Mouse (Mus musculus) activated CD4-positive, CD25-positive, alpha-beta regulatory T cell, adult 4 months (primary cell): ENCODE measurements around the gene Igtp. TPM values are rescaled to one million over a fixed set of nuclear protein-coding genes. Genes with fewer than 3 reads are reported as not detected.
"Not testable (repeated sequence)": the region's sequence is repeated elsewhere in the genome, so short reads cannot be mapped to it uniquely, and the experiment has no call there.

Experiments
- ATAC-seq: one replicate; pipeline ENCODE4 v1.8.0; 2017
- polyA plus RNA-seq, 2 experiments: library from polyadenylated mRNA; unstranded; fragments of 100-300 nt; shearing (Covaris generic); gene quantifications; one replicate each; pipeline ENCODE4 v1.2.1; 2017

Gene Igtp
- polyA plus RNA-seq: 100 to 1,000 TPM; 396 to 413 TPM

DNA sequence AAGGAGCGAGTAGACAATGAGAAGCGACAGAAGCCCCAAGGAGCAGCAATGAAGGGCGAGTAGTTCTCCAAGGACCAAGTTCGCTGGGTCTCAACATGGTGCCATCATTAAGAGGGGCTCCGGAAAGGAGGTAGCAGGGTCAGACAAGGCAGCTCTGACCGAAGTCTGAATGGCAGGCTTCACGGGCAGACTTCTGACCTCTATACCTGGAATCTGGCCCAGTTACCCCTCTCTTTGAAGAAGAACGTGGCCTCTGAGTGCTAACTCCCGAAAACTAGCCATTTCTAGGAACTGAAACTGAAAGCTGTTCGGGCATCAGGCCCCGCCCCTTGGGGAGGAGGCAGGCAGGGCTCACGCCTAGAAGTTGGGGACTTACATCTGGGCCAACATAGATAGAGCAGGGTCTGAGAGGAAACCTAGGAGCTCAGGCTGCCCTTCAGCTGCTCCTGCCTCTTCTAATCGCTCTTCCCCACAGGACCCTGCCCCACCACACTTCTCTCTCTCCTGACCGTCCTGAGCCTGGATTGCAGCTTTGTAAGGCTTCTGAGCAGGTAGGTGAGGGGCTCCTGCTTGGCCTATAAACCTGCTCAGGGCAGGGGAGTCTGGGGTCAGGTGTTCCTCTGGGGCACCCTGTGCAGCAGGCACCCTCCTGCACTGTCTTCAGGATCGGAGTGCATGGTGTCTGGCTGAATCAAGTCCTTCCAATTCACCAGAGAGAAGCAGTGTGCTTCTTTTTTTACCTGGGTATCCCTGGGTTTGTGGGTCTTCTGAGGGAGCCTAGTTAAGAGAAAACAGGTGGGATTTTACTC is at the start of gene Igtp, which contains the start of gene Irgm2:
TSS of gene Igtp (plus strand) at position 328 of the 809 bp plus-strand sequence.
TSS of gene Irgm2 (plus strand) at position 390 of the 809 bp plus-strand sequence.
- ATAC-seq: peak; percentile 89

DNA sequence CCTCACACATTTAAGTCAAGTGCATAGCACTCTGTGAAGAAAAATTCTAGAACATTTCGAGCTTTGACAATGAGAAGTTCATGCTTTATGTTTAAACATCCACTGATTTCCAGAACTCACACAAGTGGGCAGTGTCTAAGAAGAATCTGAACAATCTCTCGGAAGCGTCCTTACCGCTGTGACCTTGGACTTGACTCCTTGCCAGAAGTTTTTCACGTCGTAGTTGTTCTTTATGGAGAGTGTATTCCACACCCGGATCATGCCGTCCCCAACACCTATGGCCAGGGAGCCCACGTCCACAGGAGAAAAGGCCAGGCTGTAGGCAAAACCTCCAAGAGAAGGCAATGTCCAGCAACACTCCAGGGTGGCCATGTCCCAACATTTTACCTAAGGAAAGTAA is 43.9 kb upstream of the Igtp start:
- no peak for ATAC-seq

GRCm38 (mm10) chr11:58156871-58157270 is 42.5 kb upstream of the Igtp start:
- ATAC-seq: no peak

- no peak for ATAC-seq
Observed at GRCm38 (mm10) chr11:58165072-58165471, 34.3 kb upstream of the Igtp start.

GRCm38 (mm10) chr11:58167822-58168166 is 31.6 kb upstream of the Igtp start:
- no peak for ATAC-seq

DNA sequence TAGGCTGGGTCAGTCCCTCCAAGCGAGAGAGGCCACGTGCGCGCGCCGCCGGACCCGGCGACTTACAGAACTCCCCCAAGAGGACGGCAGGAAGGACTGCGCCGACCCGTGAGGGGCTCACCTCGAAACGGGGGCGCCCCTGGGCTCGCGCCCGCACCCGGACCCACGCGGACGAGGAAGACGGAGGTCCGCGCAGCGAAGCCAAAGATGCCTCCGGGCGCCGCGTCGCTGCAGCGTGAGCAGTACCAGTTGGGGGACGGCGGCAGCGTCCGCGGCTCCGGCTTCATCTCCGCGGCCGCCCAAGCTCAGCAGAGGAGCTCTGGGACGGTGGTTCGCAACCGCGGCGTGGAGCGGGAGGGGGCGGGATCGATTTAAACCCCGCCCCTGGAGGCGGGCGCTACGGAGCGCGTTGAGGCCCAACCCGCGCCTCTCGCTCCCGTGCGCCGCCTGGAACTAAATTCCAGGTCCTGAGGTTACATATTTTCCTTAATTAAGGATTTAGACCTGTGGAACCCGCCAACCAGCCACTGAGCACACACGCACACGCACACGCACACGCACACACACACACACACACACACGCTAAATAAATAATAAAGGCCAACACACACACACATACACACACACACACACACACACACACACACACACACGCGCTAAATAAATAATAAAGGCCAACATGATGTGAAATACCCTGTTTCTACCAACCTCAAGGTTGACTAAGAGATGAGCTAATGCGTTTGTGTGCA is 31.0 kb upstream of the Igtp start, which contains the start of gene Gemin5:
TSS of gene Gemin5 (minus strand) at position 373 of the 749 bp plus-strand sequence.
- ATAC-seq: peak; percentile 74

- ATAC-seq: no peak
Observed at GRCm38 (mm10) chr11:58169666-58170065, 29.7 kb upstream of the Igtp start.

- peak; percentile 54 for ATAC-seq
Observed at GRCm38 (mm10) chr11:58171459-58172091, 27.8 kb upstream of the Igtp start, which contains the start of gene Mrpl22. Gene Mrpl22 (plus strand): TSS chr11:58171661.

DNA sequence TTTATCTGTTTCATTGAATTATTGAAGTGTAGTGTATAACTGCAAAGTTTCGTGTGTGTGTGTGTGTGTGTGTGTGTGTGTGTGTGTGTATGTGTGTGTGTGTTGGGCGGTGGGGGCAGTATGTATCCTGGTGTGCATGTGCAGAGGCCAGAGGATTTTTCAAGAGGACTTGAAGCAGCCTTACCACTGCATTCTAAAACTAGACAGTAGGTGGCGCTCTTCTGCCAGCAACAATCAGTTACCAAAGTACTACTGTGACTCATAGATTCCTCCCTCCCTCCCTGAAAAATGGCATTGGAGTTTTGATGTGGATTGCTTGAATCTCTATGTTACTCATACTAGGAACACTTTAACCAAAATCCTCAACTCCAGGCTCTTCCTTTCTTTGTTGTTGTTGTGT is 19.8 kb upstream of the Igtp start:
- ATAC-seq: peak; percentile 41

GRCm38 (mm10) chr11:58179986-58180385 is 19.4 kb upstream of the Igtp start:
- ATAC-seq: not testable (repeated sequence)

DNA sequence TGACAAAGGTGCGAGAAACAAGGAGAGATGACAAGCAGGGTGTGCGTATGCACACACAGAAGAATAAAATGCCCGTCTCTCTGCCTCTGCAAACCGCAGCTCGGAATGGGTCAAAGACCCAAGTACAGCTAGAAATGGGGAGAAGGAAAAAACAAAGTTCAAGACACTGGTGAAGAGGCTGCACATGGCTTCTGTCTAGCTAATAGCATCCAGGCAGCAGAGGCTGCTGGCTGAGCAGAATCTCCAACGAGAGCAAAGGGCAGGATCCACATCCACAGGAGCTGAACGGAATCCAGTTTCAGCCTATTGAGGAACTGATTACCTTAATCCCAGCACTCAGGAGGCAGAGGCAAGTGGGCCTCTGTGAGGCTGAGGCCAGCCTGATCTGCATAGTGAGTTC is 18.6 kb upstream of the Igtp start:
- ATAC-seq: no peak

DNA sequence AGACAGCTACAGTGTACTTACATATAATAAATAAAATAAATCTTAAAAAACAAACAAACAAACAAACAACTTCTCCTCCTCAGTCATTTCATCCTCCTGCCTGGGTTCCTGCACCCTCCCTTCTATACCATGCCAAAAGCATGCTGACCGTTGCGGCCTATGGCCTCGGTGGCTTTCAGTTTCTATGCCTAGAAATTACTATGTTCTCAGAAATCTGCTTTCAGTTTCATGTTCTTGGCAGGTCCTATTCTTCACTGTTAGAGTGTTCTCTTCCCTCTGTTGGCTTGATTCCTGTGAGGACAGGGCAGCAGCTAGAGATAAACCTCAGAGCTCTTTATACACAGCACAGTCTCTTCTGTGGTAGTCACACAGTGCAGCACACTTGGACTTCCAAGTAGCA is 15.8 kb upstream of the Igtp start:
- ATAC-seq: peak; percentile 79

- ATAC-seq: peak; percentile 49
Observed at GRCm38 (mm10) chr11:58189675-58190074, 9.7 kb upstream of the Igtp start.

- ATAC-seq: peak; percentile 32
Observed at GRCm38 (mm10) chr11:58193326-58193725, 6.0 kb upstream of the Igtp start.

DNA sequence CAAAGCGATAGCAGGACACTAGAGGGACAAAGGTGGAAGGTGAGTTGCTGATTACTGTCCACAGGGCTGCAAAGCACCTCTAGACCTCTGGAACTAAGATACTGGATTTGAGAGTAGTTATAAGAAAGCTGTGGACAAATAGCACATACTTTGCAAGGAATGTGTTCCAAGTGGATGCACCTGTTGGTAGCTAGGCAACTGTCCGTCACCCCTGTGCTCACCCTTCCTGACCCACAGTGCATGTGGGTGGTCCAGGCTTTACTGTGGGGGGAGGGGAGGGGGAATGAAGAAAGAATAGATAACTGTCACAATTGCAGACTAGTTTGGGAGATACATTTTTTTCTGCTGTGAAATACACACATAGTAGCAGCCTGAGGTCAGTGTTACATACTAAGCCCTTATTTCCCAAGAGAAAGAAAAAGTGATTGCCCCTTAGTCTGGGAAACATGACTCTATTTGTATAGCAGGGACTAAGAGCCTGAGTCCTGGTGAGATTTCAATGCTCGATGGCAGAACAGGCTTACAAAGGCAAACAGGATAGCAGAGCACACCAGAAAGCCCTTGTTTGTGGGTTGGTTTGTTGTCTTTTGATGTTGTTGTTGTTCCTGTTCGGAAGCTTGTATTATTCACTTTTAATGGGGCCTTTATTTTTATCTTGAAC is 5.4 kb upstream of the Igtp start:
- no peak for ATAC-seq

- no peak for ATAC-seq
Observed at GRCm38 (mm10) chr11:58198663-58199062, 693 bp upstream of the Igtp start.

GRCm38 (mm10) chr11:58200226-58200625 is 870 bp downstream of the Igtp start:
- no peak for ATAC-seq

DNA sequence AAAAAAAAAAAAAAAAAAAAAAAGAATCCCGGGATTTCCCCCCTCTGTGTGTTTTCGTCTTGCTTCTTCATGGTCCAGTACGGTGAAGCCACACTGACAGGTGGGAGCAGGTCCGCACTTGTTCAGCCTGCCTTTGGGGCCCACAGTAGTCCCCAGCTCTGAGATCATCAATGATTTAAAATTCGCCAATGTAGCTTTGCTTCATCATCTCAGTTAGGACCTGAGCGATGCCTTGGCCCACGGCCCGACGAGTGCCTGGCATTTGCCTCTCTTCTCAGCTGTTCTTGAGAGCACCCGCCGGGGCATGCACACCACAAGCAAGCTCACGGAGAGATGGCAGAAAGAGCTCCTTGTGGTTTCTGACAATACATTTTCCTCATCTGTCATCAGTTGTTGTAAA is 1.7 kb downstream of the Igtp start:
- no peak for ATAC-seq

GRCm38 (mm10) chr11:58210321-58210886 is 11.0 kb downstream of the Igtp start:
- peak; percentile 6 for ATAC-seq

DNA sequence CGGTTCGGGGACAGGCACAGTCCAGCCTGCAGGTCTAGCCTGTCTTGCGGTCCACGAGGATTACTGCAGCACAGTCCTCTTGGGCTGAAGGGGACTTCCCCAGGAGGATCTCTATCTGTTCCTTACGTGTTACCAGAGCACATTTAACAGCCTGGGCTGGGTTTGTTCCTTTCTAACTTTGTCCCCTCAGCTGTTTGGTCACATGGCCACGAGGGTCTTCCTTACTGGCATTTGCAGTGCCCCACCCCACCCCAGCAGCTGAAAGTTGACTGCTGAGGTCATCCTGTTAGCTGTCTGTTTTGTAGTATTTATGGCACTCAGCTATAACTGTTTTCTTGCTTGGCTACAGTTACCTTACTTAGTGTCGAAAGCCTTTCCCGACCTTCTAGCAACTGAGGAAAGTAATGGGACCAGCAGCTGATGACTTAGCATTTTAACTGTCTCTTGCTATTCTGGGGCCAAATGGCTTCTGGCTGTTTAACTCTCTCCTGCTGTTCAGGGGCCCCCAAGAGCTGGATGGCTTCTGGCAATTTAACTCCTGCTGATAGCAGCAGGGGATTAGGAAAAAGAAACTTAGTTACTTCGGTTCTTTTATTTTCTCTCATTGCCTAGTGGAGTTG is 11.8 kb downstream of the Igtp start:
- ATAC-seq: peak; percentile 62

DNA sequence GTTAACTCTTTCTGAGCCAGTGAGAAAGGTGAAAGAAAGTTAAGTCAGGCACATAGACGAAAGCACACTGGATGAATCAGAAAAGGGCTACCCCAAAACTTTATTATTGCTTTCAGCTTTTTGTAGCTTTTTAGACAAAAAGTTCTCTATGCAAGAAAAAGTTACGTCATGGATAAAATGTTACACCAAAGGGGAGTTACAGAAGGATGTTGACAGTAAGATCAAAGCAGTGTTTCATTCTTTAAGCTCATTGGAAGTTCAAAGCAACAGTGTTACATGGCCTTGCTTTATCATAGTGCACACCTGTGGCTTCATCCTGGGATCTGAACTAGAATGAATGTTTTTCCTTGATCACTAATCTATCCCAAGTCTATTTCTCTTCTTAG is 12.3 kb downstream of the Igtp start:
- peak; percentile 38 for ATAC-seq
